Mouse (Mus musculus): ENCODE results near the gene Dennd2c. TPM values are rescaled to one million over a fixed set of nuclear protein-coding genes. Genes with fewer than 3 reads are reported as not detected.
"Not testable (repeated sequence)": the region's sequence is repeated elsewhere in the genome, so short reads cannot be mapped to it uniquely, and the experiment has no call there.

Dennd2c gene
- polyA plus RNA-seq, 1 experiment from 2014 or later = 1.5 TPM

GRCm38 (mm10) chr3:103182821-103183220 lies 80.4 kb downstream of the Dennd2c start:
- no peak overlapping the region for H3K4me2 ChIP-seq
- H3K27me3 ChIP-seq = no peaks in the 10 kb centered on the region
- no peak overlapping the region for H3K4me3 ChIP-seq
- H3K36me3 ChIP-seq = peaks cover 18% of the 10 kb centered on the region
- WGBS = 87% methylated on average over 14 of the region's 14 CpGs
- H3K27ac ChIP-seq = no peak overlapping the region
- no peak for ATAC-seq (ENCODE audit: low FRiP score)
- H3K9me3 ChIP-seq = no peaks in the 10 kb centered on the region
- H3K9ac ChIP-seq = no peak overlapping the region
- H3K4me1 ChIP-seq (replicated peaks) = no peaks in the 10 kb centered on the region

GRCm38 (mm10) chr3:103184467-103184866 lies 82.1 kb downstream of the Dennd2c start:
- not testable (repeated sequence) for H3K36me3 ChIP-seq; ATAC-seq (ENCODE audit: low FRiP score); H3K9me3 ChIP-seq; H3K4me1 ChIP-seq (replicated peaks); H3K4me2 ChIP-seq; H3K27ac ChIP-seq; H3K9ac ChIP-seq; H3K27me3 ChIP-seq; H3K4me3 ChIP-seq

- Histone ChIP-seq H3K9me3 (no peaks in the 10 kb centered on the region), H3K9ac (no peak overlapping the region), H3K36me3 (no peaks in the 10 kb centered on the region), H3K4me3 (no peak overlapping the region), H3K4me1 (replicated peaks) (no peaks in the 10 kb centered on the region), H3K4me2 (no peak overlapping the region), H3K27me3 (no peaks in the 10 kb centered on the region), H3K27ac (no peak overlapping the region)
- ATAC-seq (ENCODE audit: low FRiP score) = no peak
- WGBS = 57% methylated on average over 5 of the region's 5 CpGs
Observed at GRCm38 (mm10) chr3:103188451-103188850, 86.0 kb downstream of the Dennd2c start.

- no peaks in the 10 kb centered on the region for H3K4me1 ChIP-seq (replicated peaks)
- ATAC-seq (ENCODE audit: low FRiP score) = no peak
- no peaks in the 10 kb centered on the region for H3K9me3 ChIP-seq
- no peak overlapping the region for H3K4me2 ChIP-seq
- WGBS = 93% methylated on average over 2 of the region's 2 CpGs
- no peaks in the 10 kb centered on the region for H3K36me3 ChIP-seq
- no peak overlapping the region for H3K27ac ChIP-seq
- no peak overlapping the region for H3K9ac ChIP-seq
- H3K27me3 ChIP-seq = no peaks in the 10 kb centered on the region
- H3K4me3 ChIP-seq = no peak overlapping the region
Observed at GRCm38 (mm10) chr3:103188856-103189255, 86.5 kb downstream of the Dennd2c start.

- 92% methylated on average over 4 of the region's 4 CpGs for WGBS
Observed at GRCm38 (mm10) chr3:103192161-103192560, 89.8 kb downstream of the Dennd2c start.

GRCm38 (mm10) chr3:103193186-103193585 lies 90.8 kb downstream of the Dennd2c start:
- no peak overlapping the region for H3K9ac ChIP-seq
- no peaks in the 10 kb centered on the region for H3K27me3 ChIP-seq
- no peaks in the 10 kb centered on the region for H3K9me3 ChIP-seq
- no peak overlapping the region for H3K4me2 ChIP-seq
- H3K4me3 ChIP-seq = no peak overlapping the region
- H3K27ac ChIP-seq = no peak overlapping the region
- no peak for ATAC-seq (ENCODE audit: low FRiP score)
- no peaks in the 10 kb centered on the region for H3K36me3 ChIP-seq
- WGBS = 76% methylated on average over 1 of the region's 1 CpGs
- no peaks in the 10 kb centered on the region for H3K4me1 ChIP-seq (replicated peaks)

More at GRCm38 (mm10) chr3:103192161-103192560, 89.8 kb downstream of the Dennd2c start:
- Histone ChIP-seq H3K9me3 (no peaks in the 10 kb centered on the region), H3K27ac (no peak overlapping the region), H3K9ac (no peak overlapping the region), H3K4me2 (no peak overlapping the region), H3K27me3 (no peaks in the 10 kb centered on the region), H3K4me3 (no peak overlapping the region), H3K36me3 (no peaks in the 10 kb centered on the region), H3K4me1 (replicated peaks) (no peaks in the 10 kb centered on the region)
- ATAC-seq (ENCODE audit: low FRiP score) = no peak

- no peak overlapping the region for H3K9ac ChIP-seq
- ATAC-seq (ENCODE audit: low FRiP score) = no peak
- H3K4me3 ChIP-seq = no peak overlapping the region
- H3K27ac ChIP-seq = no peak overlapping the region
- H3K9me3 ChIP-seq = peaks cover 8% of the 10 kb centered on the region; the same call in 1 of the 2 replicates
- no peaks in the 10 kb centered on the region for H3K36me3 ChIP-seq
- H3K4me1 ChIP-seq (replicated peaks) = no peaks in the 10 kb centered on the region
- H3K4me2 ChIP-seq = no peak overlapping the region
- WGBS = 85% methylated on average over 7 of the region's 7 CpGs
- H3K27me3 ChIP-seq = no peaks in the 10 kb centered on the region
Observed at GRCm38 (mm10) chr3:103196320-103196823, 94.0 kb downstream of the Dennd2c start.

- Histone ChIP-seq H3K4me3 (no peak overlapping the region), H3K36me3 (no peaks in the 10 kb centered on the region), H3K27ac (no peak overlapping the region), H3K9me3 (peaks cover 8% of the 10 kb centered on the region; the same call in 1 of the 2 replicates), H3K4me2 (no peak overlapping the region), H3K4me1 (replicated peaks) (no peaks in the 10 kb centered on the region), H3K27me3 (no peaks in the 10 kb centered on the region), H3K9ac (no peak overlapping the region)
- 90% methylated on average over 5 of the region's 5 CpGs for WGBS
- ATAC-seq (ENCODE audit: low FRiP score) = no peak
Observed at GRCm38 (mm10) chr3:103199386-103199785, 97.0 kb downstream of the Dennd2c start.

- not testable (repeated sequence) for H3K36me3 ChIP-seq; ATAC-seq (ENCODE audit: low FRiP score); H3K27me3 ChIP-seq; H3K4me2 ChIP-seq; H3K4me1 ChIP-seq (replicated peaks); H3K9ac ChIP-seq; H3K9me3 ChIP-seq; H3K4me3 ChIP-seq; H3K27ac ChIP-seq
- WGBS = 95% methylated on average over 7 of the region's 7 CpGs
Observed at GRCm38 (mm10) chr3:103201105-103201504, 98.7 kb downstream of the Dennd2c start.

- Histone ChIP-seq H3K27me3 (no peaks in the 10 kb centered on the region), H3K27ac (no peak overlapping the region), H3K9me3 (peaks cover 8% of the 10 kb centered on the region; the same call in 1 of the 2 replicates), H3K9ac (no peak overlapping the region), H3K36me3 (no peaks in the 10 kb centered on the region), H3K4me3 (no peak overlapping the region), H3K4me1 (replicated peaks) (no peaks in the 10 kb centered on the region), H3K4me2 (no peak overlapping the region)
- 100% methylated on average over 1 of the region's 1 CpGs for WGBS
- ATAC-seq (ENCODE audit: low FRiP score) = no peak
Observed at GRCm38 (mm10) chr3:103203554-103203953, 101.2 kb downstream of the Dennd2c start.

- Histone ChIP-seq H3K4me3 (no peak overlapping the region), H3K4me1 (replicated peaks) (no peaks in the 10 kb centered on the region), H3K27ac (no peak overlapping the region), H3K9ac (no peak overlapping the region), H3K27me3 (no peaks in the 10 kb centered on the region), H3K9me3 (peaks cover 7% of the 10 kb centered on the region; the same call in 1 of the 2 replicates), H3K4me2 (no peak overlapping the region), H3K36me3 (no peaks in the 10 kb centered on the region)
- no peak for ATAC-seq (ENCODE audit: low FRiP score)
- 92% methylated on average over 3 of the region's 3 CpGs for WGBS
Observed at GRCm38 (mm10) chr3:103204445-103204844, 102.0 kb downstream of the Dennd2c start.

GRCm38 (mm10) chr3:103206393-103206792 lies 104.0 kb downstream of the Dennd2c start:
- no peak for ATAC-seq (ENCODE audit: low FRiP score)
- Histone ChIP-seq H3K36me3 (no peaks in the 10 kb centered on the region), H3K4me2 (no peak overlapping the region), H3K27me3 (no peaks in the 10 kb centered on the region), H3K9ac (no peak overlapping the region), H3K27ac (no peak overlapping the region), H3K4me1 (replicated peaks) (no peaks in the 10 kb centered on the region), H3K4me3 (no peak overlapping the region), H3K9me3 (no peaks in the 10 kb centered on the region)
- 94% methylated on average over 6 of the region's 6 CpGs for WGBS

- no peak overlapping the region for H3K27ac ChIP-seq
- no peaks in the 10 kb centered on the region for H3K9me3 ChIP-seq
- 24% methylated on average over 5 of the region's 5 CpGs for WGBS
- H3K27me3 ChIP-seq = no peaks in the 10 kb centered on the region
- H3K36me3 ChIP-seq = no peaks in the 10 kb centered on the region
- H3K4me1 ChIP-seq (replicated peaks) = no peaks in the 10 kb centered on the region
- no peak overlapping the region for H3K4me2 ChIP-seq
- no peak overlapping the region for H3K9ac ChIP-seq
- no peak overlapping the region for H3K4me3 ChIP-seq
- no peak for ATAC-seq (ENCODE audit: low FRiP score)
Observed at GRCm38 (mm10) chr3:103207749-103208148, 105.3 kb downstream of the Dennd2c start.

All from hindbrain, embryonic 13.5 days (tissue).